Mouse (Mus musculus) spleen, embryonic (tissue): Measurements from ENCODE around the gene Sfxn1.

Experiments used
- CTCF ChIA-PET: fragments of 350-600 bp; sonication (Branson Sonifier 250); formaldehyde crosslinking; loops from one replicate; lab custom pipeline; 2022; lab: Charles Lee

The Sfxn1 gene

GRCm38 (mm10) chr13:54076762-54077460 lies 5.2 kb downstream of the Sfxn1 start:
- CTCF ChIA-PET = no interaction called here

GRCm38 (mm10) chr13:54077470-54078174 lies 6.0 kb downstream of the Sfxn1 start:
- CTCF ChIA-PET = no interaction called here

GRCm38 (mm10) chr13:54079782-54080759 lies 8.4 kb downstream of the Sfxn1 start:
- CTCF ChIA-PET = interaction anchor here (0.6 kb wide), 1 partner anchor 34 kb away, joined by 3 read pairs; no protein-coding TSS in a partner anchor

- CTCF ChIA-PET = no interaction called here
Observed at GRCm38 (mm10) chr13:54080785-54081184, 9.1 kb downstream of the Sfxn1 start.

- CTCF ChIA-PET = no interaction called here
Observed at GRCm38 (mm10) chr13:54082946-54083345, 11.3 kb downstream of the Sfxn1 start.

- CTCF ChIA-PET = no interaction called here
Observed at GRCm38 (mm10) chr13:54084178-54084577, 12.5 kb downstream of the Sfxn1 start.

GRCm38 (mm10) chr13:54084826-54085225 lies 13.2 kb downstream of the Sfxn1 start:
- CTCF ChIA-PET = no interaction called here

- CTCF ChIA-PET = no interaction called here
Observed at GRCm38 (mm10) chr13:54085266-54085665, 13.6 kb downstream of the Sfxn1 start.

- CTCF ChIA-PET = no interaction called here
Observed at GRCm38 (mm10) chr13:54091719-54092118, 20.1 kb downstream of the Sfxn1 start.

GRCm38 (mm10) chr13:54094349-54094748 lies 22.7 kb downstream of the Sfxn1 start:
- CTCF ChIA-PET = no interaction called here

- CTCF ChIA-PET = no interaction called here
Observed at GRCm38 (mm10) chr13:54094963-54095362, 23.3 kb downstream of the Sfxn1 start.

- CTCF ChIA-PET = no interaction called here
Observed at GRCm38 (mm10) chr13:54095721-54096120, 24.1 kb downstream of the Sfxn1 start.

- CTCF ChIA-PET = no interaction called here
Observed at GRCm38 (mm10) chr13:54097227-54097626, 25.6 kb downstream of the Sfxn1 start.

- CTCF ChIA-PET = no interaction called here
Observed at GRCm38 (mm10) chr13:54097797-54098196, 26.1 kb downstream of the Sfxn1 start.

- CTCF ChIA-PET = no interaction called here
Observed at GRCm38 (mm10) chr13:54101031-54101820, 29.6 kb downstream of the Sfxn1 start.

GRCm38 (mm10) chr13:54102061-54102460 lies 30.4 kb downstream of the Sfxn1 start:
- CTCF ChIA-PET = no interaction called here

- CTCF ChIA-PET = no interaction called here
Observed at GRCm38 (mm10) chr13:54103271-54103670, 31.6 kb downstream of the Sfxn1 start.

GRCm38 (mm10) chr13:54103866-54104265 lies 32.2 kb downstream of the Sfxn1 start:
- CTCF ChIA-PET = no interaction called here

GRCm38 (mm10) chr13:54113819-54114550 lies 42.3 kb downstream of the Sfxn1 start:
- CTCF ChIA-PET = interaction anchor here (0.6 to 1.1 kb wide), 6 partner anchors 34 to 131 kb away, joined by 3 to 4 read pairs (median 3); no protein-coding TSS in a partner anchor

- CTCF ChIA-PET = no interaction called here
Observed at GRCm38 (mm10) chr13:54114931-54115330, 43.3 kb downstream of the Sfxn1 start.
